Mouse (Mus musculus): ENCODE measurements at regions not wholly inside any gene's neighbourhood (a gene's known extent, or its start where the extent isn't known, plus 50 kb on each side); places are given as distances from the start of the nearest gene placed in this dataset.
"Not testable (repeated sequence)": the region's sequence is repeated elsewhere in the genome, so short reads cannot be mapped to it uniquely, and the experiment has no call there.

DNA sequence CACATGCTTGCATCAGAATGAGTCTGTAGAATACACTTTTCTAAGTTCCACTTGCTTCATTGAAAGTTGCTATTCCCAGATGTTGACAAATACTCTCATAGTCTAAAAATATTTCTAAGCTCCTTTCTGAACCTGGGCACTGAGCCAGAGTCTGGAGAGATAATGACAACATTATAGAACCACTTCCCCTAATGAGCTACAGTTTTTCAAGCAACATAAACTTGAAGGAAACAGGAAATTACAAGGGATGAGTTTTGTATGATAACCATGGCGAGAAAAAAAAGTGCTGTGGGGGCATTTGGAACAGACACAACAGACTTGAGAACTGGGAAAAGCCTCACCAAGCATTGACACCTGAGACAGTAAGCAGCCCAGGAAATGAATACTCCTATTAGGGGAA, 233.8 kb downstream of the Kctd12 start:
- Histone ChIP-seq H3K36me3 (ENCODE audit: control insufficient read depth, insufficient read depth, low read length) (no peaks in the 10 kb centered on the region), H3K27me3 (ENCODE audit: control insufficient read depth, insufficient read depth, low read length) (no peaks in the 10 kb centered on the region), H3K4me3 (ENCODE audit: extremely low read depth, insufficient read depth, insufficient read length) (no peak overlapping the region), H3K4me1 (ENCODE audit: control insufficient read depth, insufficient read depth, insufficient read length) (no peaks in the 10 kb centered on the region), H3K27ac (ENCODE audit: insufficient read depth, low read length) (no peak overlapping the region)
- TF ChIP-seq CTCF (IDR thresholded peaks at IDR 0.05; ENCODE audit: extremely low read depth, insufficient read depth, insufficient read length, insufficient replicate concordance) (no peak), POLR2A (IDR thresholded peaks at IDR 0.05; ENCODE audit: low read depth, low read length) (no peak)
- DNase-seq (ENCODE audit: low read depth in 1 of 2, low spot score in 2 of 2): no peak
- 16% methylated on average over 1 of the region's 1 CpGs for WGBS

DNA sequence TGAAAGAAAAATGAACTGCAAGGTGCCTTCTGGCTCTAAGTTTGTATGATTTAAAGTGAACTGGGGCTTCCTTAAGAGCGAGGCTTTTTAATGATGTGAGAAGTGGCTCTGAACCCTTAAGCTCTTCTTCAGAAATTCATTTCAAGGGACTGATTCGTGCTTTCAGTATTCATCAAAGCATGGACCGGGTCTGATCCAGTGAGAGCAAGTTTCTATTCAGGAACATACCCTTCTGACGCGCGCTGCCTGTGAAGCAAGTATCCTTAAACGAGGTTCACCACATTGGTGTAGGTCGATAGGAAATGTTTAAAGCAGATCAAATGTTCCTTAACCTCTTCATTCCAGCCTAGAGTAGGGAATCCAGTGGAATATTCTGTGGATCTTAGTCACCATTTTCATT, 240.1 kb downstream of the Kctd12 start:
- Histone ChIP-seq H3K4me3 (ENCODE audit: extremely low read depth, insufficient read depth, insufficient read length) (no peak overlapping the region), H3K36me3 (ENCODE audit: control insufficient read depth, insufficient read depth, low read length) (no peaks in the 10 kb centered on the region), H3K4me1 (ENCODE audit: control insufficient read depth, insufficient read depth, insufficient read length) (no peaks in the 10 kb centered on the region), H3K27ac (ENCODE audit: insufficient read depth, low read length) (no peak overlapping the region), H3K27me3 (ENCODE audit: control insufficient read depth, insufficient read depth, low read length) (no peaks in the 10 kb centered on the region)
- DNase-seq (ENCODE audit: low read depth in 1 of 2, low spot score in 2 of 2): no peak
- WGBS: 90% methylated on average over 8 of the region's 8 CpGs
- TF ChIP-seq POLR2A (IDR thresholded peaks at IDR 0.05; ENCODE audit: low read depth, low read length) (no peak), CTCF (IDR thresholded peaks at IDR 0.05; ENCODE audit: extremely low read depth, insufficient read depth, insufficient read length, insufficient replicate concordance) (no peak)

DNA sequence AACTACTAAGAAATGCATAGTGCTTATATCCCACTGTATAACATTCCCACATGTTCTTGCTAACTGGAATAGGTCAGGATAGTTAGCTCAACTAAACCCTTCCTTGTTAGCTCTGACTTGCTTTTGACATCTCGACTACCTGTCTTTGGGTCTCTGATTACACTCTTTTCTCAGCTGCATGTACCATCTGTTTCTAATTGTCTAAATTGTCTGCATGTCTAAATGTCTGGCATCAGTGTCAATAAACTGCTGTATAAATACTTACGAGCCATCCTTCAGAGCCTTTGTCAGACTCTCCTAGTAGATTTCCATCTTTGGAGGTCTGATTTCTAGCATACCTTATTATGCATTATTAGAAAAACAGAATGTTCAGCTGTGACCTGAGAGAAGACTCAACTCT, 245.8 kb downstream of the Kctd12 start:
- WGBS: 91% methylated on average over 2 of the region's 2 CpGs
- no peak for TF ChIP-seq CTCF (IDR thresholded peaks at IDR 0.05; ENCODE audit: extremely low read depth, insufficient read depth, insufficient read length, insufficient replicate concordance)
- no peak for TF ChIP-seq POLR2A (IDR thresholded peaks at IDR 0.05; ENCODE audit: low read depth, low read length)
- Histone ChIP-seq H3K36me3 (ENCODE audit: control insufficient read depth, insufficient read depth, low read length) (no peaks in the 10 kb centered on the region), H3K4me1 (ENCODE audit: control insufficient read depth, insufficient read depth, insufficient read length) (no peaks in the 10 kb centered on the region), H3K27ac (ENCODE audit: insufficient read depth, low read length) (no peak overlapping the region), H3K27me3 (ENCODE audit: control insufficient read depth, insufficient read depth, low read length) (no peaks in the 10 kb centered on the region), H3K4me3 (ENCODE audit: extremely low read depth, insufficient read depth, insufficient read length) (no peak overlapping the region)
- DNase-seq (ENCODE audit: low read depth in 1 of 2, low spot score in 2 of 2): no peak

DNA sequence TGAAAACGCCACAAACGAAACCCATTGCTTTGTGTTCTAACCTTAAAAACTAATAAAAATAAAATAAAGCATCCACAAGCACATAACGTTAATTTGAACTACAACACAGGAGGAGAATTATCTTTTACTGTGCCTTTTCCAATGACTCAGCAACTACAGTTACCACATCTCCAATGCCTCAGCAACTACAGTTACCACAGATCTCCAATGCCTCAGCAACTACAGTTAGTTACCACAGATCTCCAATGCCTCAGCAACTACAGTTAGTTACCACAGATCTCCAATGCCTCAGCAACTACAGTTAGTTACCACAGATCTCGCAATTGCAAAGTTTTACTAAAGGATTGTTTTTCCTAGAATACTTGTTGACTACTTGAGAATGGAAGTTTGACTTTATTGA, 248.7 kb downstream of the Kctd12 start:
- H3K4me1 ChIP-seq (ENCODE audit: control insufficient read depth, insufficient read depth, insufficient read length); H3K27me3 ChIP-seq (ENCODE audit: control insufficient read depth, insufficient read depth, low read length); H3K27ac ChIP-seq (ENCODE audit: insufficient read depth, low read length); DNase-seq (ENCODE audit: low read depth in 1 of 2, low spot score in 2 of 2); H3K36me3 ChIP-seq (ENCODE audit: control insufficient read depth, insufficient read depth, low read length); H3K4me3 ChIP-seq (ENCODE audit: extremely low read depth, insufficient read depth, insufficient read length): not testable (repeated sequence)
- 76% methylated on average over 4 of the region's 4 CpGs for WGBS

DNA sequence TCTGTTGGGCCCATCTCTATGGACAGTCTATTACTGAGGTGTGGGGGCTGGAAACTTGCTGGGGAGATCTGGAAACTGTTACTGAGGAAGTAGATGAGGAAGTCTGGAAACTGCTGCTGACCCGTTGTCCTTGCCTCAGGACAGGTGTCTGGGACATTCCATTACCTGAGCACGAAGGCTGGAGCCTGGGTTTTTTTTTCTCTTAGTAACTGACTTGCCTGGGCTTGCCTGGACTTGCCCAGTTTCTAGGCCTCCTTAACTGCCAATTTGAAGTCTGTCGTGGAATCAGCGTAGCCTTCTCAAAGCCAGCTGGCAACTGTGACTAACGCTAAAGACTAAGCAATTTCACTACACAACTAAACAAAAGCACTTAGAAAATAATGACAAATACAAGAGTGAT, 250.7 kb downstream of the Kctd12 start:
- 88% methylated on average over 5 of the region's 5 CpGs for WGBS
- H3K4me3 ChIP-seq (ENCODE audit: extremely low read depth, insufficient read depth, insufficient read length): no peak overlapping the region
- no peak for TF ChIP-seq POLR2A (IDR thresholded peaks at IDR 0.05; ENCODE audit: low read depth, low read length)
- TF ChIP-seq CTCF (IDR thresholded peaks at IDR 0.05; ENCODE audit: extremely low read depth, insufficient read depth, insufficient read length, insufficient replicate concordance): no peak
- H3K27me3 ChIP-seq (ENCODE audit: control insufficient read depth, insufficient read depth, low read length): no peaks in the 10 kb centered on the region
- H3K4me1 ChIP-seq (ENCODE audit: control insufficient read depth, insufficient read depth, insufficient read length): no peaks in the 10 kb centered on the region
- no peaks in the 10 kb centered on the region for H3K36me3 ChIP-seq (ENCODE audit: control insufficient read depth, insufficient read depth, low read length)
- no peak overlapping the region for H3K27ac ChIP-seq (ENCODE audit: insufficient read depth, low read length)
- DNase-seq (ENCODE audit: low read depth in 1 of 2, low spot score in 2 of 2): no peak

DNA sequence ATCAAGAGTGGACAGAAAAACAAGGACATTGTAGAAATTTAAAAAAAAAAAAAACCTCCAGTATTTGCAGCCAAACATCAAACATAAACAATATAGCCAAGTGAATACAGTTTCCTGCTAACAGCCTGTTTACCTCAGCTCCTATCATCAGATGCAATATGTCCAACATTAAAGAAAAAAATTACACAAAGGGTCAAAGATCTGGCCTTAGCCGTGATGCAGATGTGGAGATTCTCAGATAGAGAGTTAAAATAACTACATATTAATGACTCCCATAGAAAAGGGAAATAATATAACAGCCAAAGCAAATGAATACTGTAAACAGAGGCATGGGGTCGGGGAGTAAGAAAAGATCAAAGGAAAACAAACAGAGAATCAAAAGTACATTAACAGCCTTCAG, 259.8 kb downstream of the Kctd12 start:
- TF ChIP-seq POLR2A (IDR thresholded peaks at IDR 0.05; ENCODE audit: low read depth, low read length): no peak
- no peaks in the 10 kb centered on the region for H3K4me1 ChIP-seq (ENCODE audit: control insufficient read depth, insufficient read depth, insufficient read length)
- no peak overlapping the region for H3K27ac ChIP-seq (ENCODE audit: insufficient read depth, low read length)
- H3K36me3 ChIP-seq (ENCODE audit: control insufficient read depth, insufficient read depth, low read length): no peaks in the 10 kb centered on the region
- DNase-seq (ENCODE audit: low read depth in 1 of 2, low spot score in 2 of 2): no peak
- WGBS: 77% methylated on average over 2 of the region's 2 CpGs
- H3K4me3 ChIP-seq (ENCODE audit: extremely low read depth, insufficient read depth, insufficient read length): no peak overlapping the region
- no peaks in the 10 kb centered on the region for H3K27me3 ChIP-seq (ENCODE audit: control insufficient read depth, insufficient read depth, low read length)

DNA sequence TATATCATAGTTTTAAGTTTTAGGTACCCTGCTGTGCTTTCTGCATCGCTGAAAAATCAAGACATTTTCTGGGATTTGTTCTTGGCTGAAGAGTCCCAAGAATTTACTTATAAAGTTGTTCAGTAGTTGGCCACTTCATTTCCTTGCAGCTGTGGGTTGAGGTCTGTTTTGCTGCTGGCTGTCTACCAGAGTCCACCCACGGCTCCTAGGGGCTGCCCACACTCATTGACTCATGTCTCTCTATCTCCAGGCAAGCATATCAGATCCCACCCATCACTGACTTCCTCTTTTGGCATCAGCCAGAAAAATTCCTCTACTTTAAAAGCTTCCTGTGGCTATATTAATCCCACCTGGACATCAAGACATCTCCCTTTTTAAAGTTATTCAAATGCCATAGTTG, 263.9 kb downstream of the Kctd12 start:
- TF ChIP-seq CTCF (IDR thresholded peaks at IDR 0.05; ENCODE audit: extremely low read depth, insufficient read depth, insufficient read length, insufficient replicate concordance): no peak
- no peak for TF ChIP-seq POLR2A (IDR thresholded peaks at IDR 0.05; ENCODE audit: low read depth, low read length)
- Histone ChIP-seq H3K36me3 (ENCODE audit: control insufficient read depth, insufficient read depth, low read length) (no peaks in the 10 kb centered on the region), H3K27ac (ENCODE audit: insufficient read depth, low read length) (no peak overlapping the region), H3K4me3 (ENCODE audit: extremely low read depth, insufficient read depth, insufficient read length) (no peak overlapping the region), H3K27me3 (ENCODE audit: control insufficient read depth, insufficient read depth, low read length) (no peaks in the 10 kb centered on the region), H3K4me1 (ENCODE audit: control insufficient read depth, insufficient read depth, insufficient read length) (no peaks in the 10 kb centered on the region)
- DNase-seq (ENCODE audit: low read depth in 1 of 2, low spot score in 2 of 2): no peak
- WGBS: 51% methylated on average over 2 of the region's 2 CpGs

DNA sequence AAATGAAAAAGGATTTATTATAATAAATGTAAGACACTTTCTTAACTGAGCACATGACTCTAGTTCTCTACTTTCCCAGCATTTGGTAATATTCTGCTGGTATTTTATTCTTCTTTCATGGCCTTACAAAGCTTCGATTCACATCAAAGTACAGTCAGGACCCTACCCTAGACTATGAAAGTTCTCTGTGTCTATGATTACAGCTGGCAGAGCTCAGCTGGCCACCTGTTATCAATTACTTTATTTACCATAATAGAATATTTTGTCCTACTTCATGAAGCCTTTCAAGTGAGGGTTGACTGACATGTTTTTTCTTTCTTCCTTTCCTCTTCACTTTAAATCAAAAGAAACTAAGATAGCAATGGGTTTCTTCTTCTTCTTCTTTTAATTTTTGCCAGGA, 269.8 kb downstream of the Kctd12 start:
- H3K4me1 ChIP-seq (ENCODE audit: control insufficient read depth, insufficient read depth, insufficient read length): no peaks in the 10 kb centered on the region
- TF ChIP-seq POLR2A (IDR thresholded peaks at IDR 0.05; ENCODE audit: low read depth, low read length): no peak
- no peak for TF ChIP-seq CTCF (IDR thresholded peaks at IDR 0.05; ENCODE audit: extremely low read depth, insufficient read depth, insufficient read length, insufficient replicate concordance)
- H3K27me3 ChIP-seq (ENCODE audit: control insufficient read depth, insufficient read depth, low read length): no peaks in the 10 kb centered on the region
- no peak overlapping the region for H3K27ac ChIP-seq (ENCODE audit: insufficient read depth, low read length)
- 85% methylated on average over 1 of the region's 1 CpGs for WGBS
- H3K4me3 ChIP-seq (ENCODE audit: extremely low read depth, insufficient read depth, insufficient read length): no peak overlapping the region
- DNase-seq (ENCODE audit: low read depth in 1 of 2, low spot score in 2 of 2): no peak
- H3K36me3 ChIP-seq (ENCODE audit: control insufficient read depth, insufficient read depth, low read length): no peaks in the 10 kb centered on the region
